ENCODE assay signal across 11 mouse cellular contexts in genomic region chr5:125266128-125266527, GRCm38 (mm10).
DNase-seq lines count a peak whose midpoint lies in the region; ATAC-seq and TF ChIP-seq lines count a peak whose summit lies in the region.
"Had no signal": no experiment of that assay in that cellular context is flagged by ENCODE, and none has a peak within 500 bp of the region (broad histone marks: within the 10 kb centered on the region; RNA-seq: fewer than 3 reads in every experiment).

No protein-coding gene starts in this region.

- ATAC-seq in heart, embryonic 16.5 days (replicated peaks; ENCODE audit: extremely low read depth, insufficient read depth, low FRiP score) = no peak
- no peak for ATAC-seq in kidney, embryonic 14.5 days (ENCODE audit: low FRiP score, low TSS enrichment)
- ATAC-seq: intestine, embryonic 15.5 days; liver, embryonic 12.5 days had no signal

- H3K9me3 ChIP-seq in heart, embryonic 16.5 days (replicated peaks; ENCODE audit: control insufficient read depth, low read length) = no peaks in the 10 kb centered on the region
- H3K9me3 ChIP-seq in limb, embryonic 10.5 days (replicated peaks) = no peaks in the 10 kb centered on the region
- no peaks in the 10 kb centered on the region for H3K9me3 ChIP-seq in kidney, embryonic 14.5 days (ENCODE audit: control insufficient read depth, low read length)
- H3K9me3 ChIP-seq: intestine, embryonic 15.5 days; liver, embryonic 12.5 days had no signal

- no peaks in the 10 kb centered on the region for H3K36me3 ChIP-seq in heart, embryonic 16.5 days (ENCODE audit: control insufficient read depth, insufficient read depth)
- H3K36me3 ChIP-seq in limb, embryonic 10.5 days = no peaks in the 10 kb centered on the region
- no peaks in the 10 kb centered on the region for H3K36me3 ChIP-seq in kidney, embryonic 14.5 days (ENCODE audit: control insufficient read depth, insufficient read depth, low read length)
- H3K36me3 ChIP-seq: intestine, embryonic 15.5 days; liver, embryonic 12.5 days had no signal

- H3K4me1 ChIP-seq in heart, embryonic 16.5 days (ENCODE audit: control insufficient read depth, insufficient read depth, low read length) = peaks cover 40% of the 10 kb centered on the region
- H3K4me1 ChIP-seq in limb, embryonic 10.5 days = peaks cover 39% of the 10 kb centered on the region
- H3K4me1 ChIP-seq in kidney, embryonic 14.5 days (ENCODE audit: control insufficient read depth, insufficient read depth, low read length) = peaks cover 18% of the 10 kb centered on the region

- intact Hi-C loops in gastrocnemius, postnatal 36 days (cut with DNase I) = loop anchor here (5.0 kb wide), 1 partner anchor 79 kb away; no protein-coding TSS in a partner anchor

- peak overlapping the region; percentile 4; the same call in 1 of the 2 replicates for H3K27ac ChIP-seq in heart, embryonic 16.5 days (ENCODE audit: low read length)
- H3K27ac ChIP-seq in limb, embryonic 10.5 days = peak overlapping the region; percentile 38; the same call in 1 of the 2 replicates
- H3K27ac ChIP-seq in kidney, embryonic 14.5 days (ENCODE audit: low read depth, low read length) = no peak overlapping the region
- H3K27ac ChIP-seq: intestine, embryonic 15.5 days; layer of hippocampus, adult 2 months; liver, embryonic 12.5 days had no signal

- 50% methylated on average over 9 of the region's 9 CpGs for WGBS in heart, embryonic 16.5 days
- WGBS in limb, embryonic 10.5 days = 80% methylated on average over 9 of the region's 9 CpGs
- WGBS in kidney, embryonic 14.5 days = 73% methylated on average over 9 of the region's 9 CpGs

- DNase-seq in gastrocnemius, adult 18-20 months (ENCODE audit: low spot score) = peak; percentile 65
- DNase-seq in gastrocnemius, postnatal 36 days = no peak
- peak; percentile 46 for DNase-seq in brain, embryonic 14.5 days (ENCODE audit: low read depth)
- no peak for DNase-seq in limb, embryonic 10.5 days (ENCODE audit: low spot score)
- no peak for DNase-seq in urinary bladder, postnatal 36 days (ENCODE audit: low spot score in 2 of 2)
- DNase-seq in kidney, adult 9 months = no peak

- TF ChIP-seq POLR2A in brain, embryonic 14.5 days (IDR thresholded peaks at IDR 0.05; ENCODE audit: borderline replicate concordance, extremely low read depth, insufficient read depth, insufficient read length, poor library complexity, severe bottlenecking) = no peak

- no peaks in the 10 kb centered on the region; the same call in 1 of the 2 replicates for H3K27me3 ChIP-seq in heart, embryonic 16.5 days (ENCODE audit: control insufficient read depth, insufficient read depth, low read length)
- H3K27me3 ChIP-seq in limb, embryonic 10.5 days (ENCODE audit: low read depth, poor library complexity, severe bottlenecking) = peaks cover 5% of the 10 kb centered on the region; the same call in 1 of the 2 replicates
- H3K27me3 ChIP-seq in kidney, embryonic 14.5 days (ENCODE audit: control insufficient read depth, insufficient read depth, low read length) = no peaks in the 10 kb centered on the region

- no peak overlapping the region for H3K4me3 ChIP-seq in heart, embryonic 16.5 days (ENCODE audit: low read length)
- H3K4me3 ChIP-seq in limb, embryonic 10.5 days = no peak overlapping the region
- no peak overlapping the region for H3K4me3 ChIP-seq in kidney, embryonic 14.5 days (ENCODE audit: low read length)
- H3K4me3 ChIP-seq: intestine, embryonic 15.5 days; layer of hippocampus, adult 2 months; liver, embryonic 12.5 days had no signal

- H3K4me2 ChIP-seq in heart, embryonic 16.5 days (ENCODE audit: low read depth, low read length) = no peak overlapping the region
- H3K4me2 ChIP-seq in kidney, embryonic 14.5 days (replicated peaks; ENCODE audit: low read depth, low read length) = no peak overlapping the region
- H3K4me2 ChIP-seq: intestine, embryonic 15.5 days; liver, embryonic 12.5 days had no signal

- no peak for TF ChIP-seq CTCF in brain, embryonic 14.5 days (IDR thresholded peaks at IDR 0.05; ENCODE audit: borderline replicate concordance, extremely low read depth, insufficient read depth, insufficient read length)

- no peak overlapping the region for H3K9ac ChIP-seq in heart, embryonic 16.5 days (ENCODE audit: low read length)
- no peak overlapping the region for H3K9ac ChIP-seq in kidney, embryonic 14.5 days (ENCODE audit: low read depth, low read length)
- H3K9ac ChIP-seq: intestine, embryonic 15.5 days; liver, embryonic 12.5 days had no signal

Comparison
In these comparisons a context has a peak if more than half of its experiments do, and no peak if none do; other contexts are left out.
1. DNase-seq: peak in gastrocnemius, adult 18-20 months (single experiment) and brain, embryonic 14.5 days (single experiment); none in gastrocnemius, postnatal 36 days (0 of 2), limb, embryonic 10.5 days (single experiment), urinary bladder, postnatal 36 days (0 of 2) and kidney, adult 9 months (single experiment).